Mouse (Mus musculus) cortical plate, adult 2 months (tissue): ENCODE measurements at regions not wholly inside any gene's neighbourhood (a gene's known extent, or its start where the extent isn't known, plus 50 kb on each side); places are given as distances from the start of the nearest gene placed in this dataset.

Experiments used
- H3K27ac ChIP-seq: fragments of 200-500 bp; 2 replicates; pipeline ENCODE4 v1.5.1; 2012; ENCODE audit warnings: low read length, control low read depth, inconsistent platforms; ENCODE audit not compliant: insufficient read depth
- H3K4me1 ChIP-seq: fragments of 200-500 bp; 2 replicates; pipeline ENCODE4 v1.6.1; 2011; ENCODE audit warnings: low read length; ENCODE audit not compliant: control insufficient read depth, insufficient read depth
- H3K4me3 ChIP-seq: fragments of 200-500 bp; 2 replicates; pipeline ENCODE4 v1.5.1; 2011; ENCODE audit warnings: mild to moderate bottlenecking, low read length, control low read depth; ENCODE audit not compliant: insufficient read depth
- CTCF ChIP-seq: fragments of 200-500 bp; IDR thresholded peaks from 2 replicates; pipeline ENCODE4 v1.5.1; 2011; ENCODE audit warnings: mild to moderate bottlenecking, control low read depth, low read length; ENCODE audit not compliant: insufficient read depth; ENCODE audit errors: extremely low read depth
- POLR2A ChIP-seq: fragments of 200-500 bp; IDR thresholded peaks from 2 replicates; pipeline ENCODE4 v1.6.1; 2011; ENCODE audit warnings: mild to moderate bottlenecking, low read length, control low read depth; ENCODE audit not compliant: insufficient read depth; ENCODE audit errors: extremely low read depth

DNA sequence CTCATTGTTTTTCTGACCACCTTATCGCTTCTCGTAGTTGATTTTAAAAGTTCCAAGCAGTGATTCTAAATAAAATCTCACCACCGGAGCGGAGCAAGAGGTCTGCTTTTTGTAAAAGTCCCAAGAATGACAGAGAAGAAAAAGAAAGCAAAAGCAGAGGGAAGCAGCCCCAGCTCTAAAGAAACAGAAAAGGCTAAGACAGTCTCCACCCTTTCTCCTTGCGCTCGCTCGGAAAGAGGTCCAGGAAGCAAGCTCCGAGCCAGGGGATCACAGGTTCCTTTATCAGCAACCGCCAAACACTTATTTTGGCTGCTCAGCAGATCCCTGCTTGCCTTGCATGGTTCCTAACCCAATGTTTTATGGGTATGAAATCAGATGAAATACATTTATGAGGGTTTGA, 2594.8 kb upstream of the Gm7489 start:
- no peak for TF ChIP-seq POLR2A
- TF ChIP-seq CTCF: no peak
- no peak overlapping the region for H3K27ac ChIP-seq
- no peaks in the 10 kb centered on the region for H3K4me1 ChIP-seq
- H3K4me3 ChIP-seq: no peak overlapping the region

DNA sequence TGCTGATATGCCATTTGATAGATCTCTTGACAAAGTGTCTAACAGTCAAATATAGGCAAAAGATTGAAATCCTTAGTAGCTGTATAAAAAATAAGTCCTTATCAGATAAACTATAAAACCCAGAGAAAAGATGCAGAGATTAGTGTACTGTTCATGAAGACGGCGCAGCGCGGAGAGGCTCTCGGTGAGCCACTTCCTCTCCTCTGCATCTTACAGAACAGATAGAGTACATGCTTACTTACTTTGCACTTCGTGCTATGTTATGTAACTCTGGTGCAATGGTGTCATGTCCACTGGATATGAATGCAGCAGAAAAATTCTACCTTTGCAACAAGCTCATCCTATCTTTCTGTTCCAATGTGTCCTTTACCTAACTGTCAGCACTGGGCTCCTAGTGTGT, 2593.5 kb upstream of the Gm7489 start:
- Histone ChIP-seq H3K4me1 (no peaks in the 10 kb centered on the region), H3K4me3 (no peak overlapping the region), H3K27ac (no peak overlapping the region)
- no peak for TF ChIP-seq POLR2A
- no peak for TF ChIP-seq CTCF

DNA sequence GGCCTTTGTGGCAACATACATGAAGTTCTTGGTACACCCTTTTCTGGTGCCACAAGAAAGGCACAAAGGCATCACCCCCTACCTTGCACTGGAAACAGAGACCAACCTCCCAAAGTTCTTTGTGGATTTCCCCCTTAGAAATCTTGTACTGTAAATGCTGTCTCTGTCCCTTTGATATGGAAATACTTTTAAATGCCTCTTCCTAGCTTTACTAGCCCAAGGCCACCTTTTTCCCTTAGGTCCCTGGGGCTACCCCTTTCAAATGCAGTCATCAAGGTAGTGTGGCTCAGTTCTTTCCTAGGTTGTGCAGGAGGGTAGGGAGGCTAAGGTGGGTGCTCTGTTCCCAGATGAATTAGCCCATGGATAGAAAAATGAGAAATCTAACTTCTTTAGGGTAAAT, 2587.9 kb upstream of the Gm7489 start:
- Histone ChIP-seq H3K27ac (no peak overlapping the region), H3K4me1 (no peaks in the 10 kb centered on the region), H3K4me3 (no peak overlapping the region)
- TF ChIP-seq POLR2A: no peak
- TF ChIP-seq CTCF: no peak

DNA sequence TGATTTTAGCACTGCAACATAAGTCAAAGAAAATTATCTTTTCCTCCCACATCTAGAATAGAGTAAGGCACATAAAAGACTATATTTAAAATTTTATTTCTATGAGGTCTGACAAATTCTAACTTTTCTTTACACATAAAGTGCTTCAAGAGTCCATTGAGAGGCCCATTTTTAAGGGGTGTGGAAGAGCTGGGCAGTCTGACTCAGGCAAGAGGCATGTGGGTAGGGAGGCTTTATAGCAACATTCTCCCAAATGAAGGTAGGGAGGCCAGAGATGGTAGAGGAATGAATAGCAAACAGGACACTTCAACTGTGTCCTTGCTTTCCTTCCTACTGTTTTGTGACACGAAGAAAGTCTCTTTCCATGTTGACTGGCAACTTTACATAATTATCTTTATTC, 2566.6 kb upstream of the Gm7489 start:
- no peaks in the 10 kb centered on the region for H3K4me1 ChIP-seq
- H3K27ac ChIP-seq: no peak overlapping the region
- no peak for TF ChIP-seq CTCF
- H3K4me3 ChIP-seq: no peak overlapping the region

DNA sequence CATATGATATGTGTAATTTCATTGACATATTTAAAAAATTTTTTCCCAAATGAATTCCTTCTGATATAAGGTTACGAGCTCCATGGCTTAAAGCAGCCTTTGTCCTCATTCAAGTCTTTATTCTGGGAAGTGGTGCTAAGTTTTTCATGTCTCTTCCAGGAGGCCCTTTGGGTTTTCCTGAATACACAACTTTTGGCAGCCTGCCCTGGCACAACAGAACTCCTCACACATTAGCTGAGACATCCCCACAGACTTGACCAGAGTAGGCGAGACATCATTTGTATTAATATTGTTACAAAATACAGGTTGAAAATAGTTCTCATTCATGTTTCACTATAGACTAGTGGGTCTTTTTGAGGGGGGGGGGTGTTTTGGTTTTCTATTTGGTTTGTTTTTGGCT, 2565.9 kb upstream of the Gm7489 start:
- TF ChIP-seq CTCF: no peak
- TF ChIP-seq POLR2A: no peak
- H3K4me3 ChIP-seq: no peak overlapping the region
- no peak overlapping the region for H3K27ac ChIP-seq
- no peaks in the 10 kb centered on the region for H3K4me1 ChIP-seq

DNA sequence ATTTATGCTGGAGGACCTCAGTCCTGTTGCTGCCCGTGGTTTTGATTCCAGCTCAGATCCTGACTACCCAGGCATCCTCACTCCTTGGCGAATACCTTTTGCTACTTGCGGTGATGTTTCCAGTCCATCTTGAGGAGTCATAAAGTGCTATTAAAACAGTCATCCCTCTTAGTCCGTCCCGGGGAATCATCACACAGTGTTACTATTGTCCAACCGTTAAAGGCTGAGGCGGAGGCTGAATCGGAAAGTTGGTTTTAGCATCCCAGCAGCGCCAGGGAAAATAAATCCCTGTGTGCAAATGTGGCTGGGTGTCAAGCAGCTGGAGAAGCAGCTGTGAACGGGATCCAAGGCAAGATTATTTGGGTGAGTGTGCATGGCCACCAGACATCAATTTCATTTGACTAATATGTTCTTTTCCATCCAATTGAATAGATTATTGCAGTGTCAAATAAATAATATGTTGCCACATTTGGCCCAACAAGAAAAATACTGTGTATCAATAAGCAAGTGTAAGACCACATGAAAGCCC, 2564.3 kb upstream of the Gm7489 start:
- Histone ChIP-seq H3K27ac (no peak overlapping the region), H3K4me1 (no peaks in the 10 kb centered on the region), H3K4me3 (no peak overlapping the region)
- no peak for TF ChIP-seq CTCF

DNA sequence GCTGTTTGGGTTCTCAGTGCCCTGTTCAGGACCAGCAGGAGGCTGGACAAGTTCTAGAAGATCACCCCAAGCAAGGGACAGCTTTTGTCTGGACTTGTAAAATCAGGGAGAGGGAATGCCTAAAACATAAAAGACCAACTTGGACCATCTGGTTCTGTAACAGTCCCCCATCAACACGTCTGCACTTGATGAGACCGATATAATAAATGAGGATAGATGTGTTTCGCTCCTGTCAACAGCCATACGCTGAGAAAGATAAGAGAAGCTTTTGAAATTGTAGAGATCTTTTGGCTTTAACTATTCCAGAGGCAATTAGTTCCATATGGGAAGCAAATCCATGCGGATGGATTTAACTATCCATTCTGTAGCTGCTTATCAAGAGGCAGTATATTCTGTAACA, 2561.4 kb upstream of the Gm7489 start:
- no peak overlapping the region for H3K4me3 ChIP-seq
- H3K27ac ChIP-seq: no peak overlapping the region
- TF ChIP-seq CTCF (no peak), POLR2A (no peak)
- H3K4me1 ChIP-seq: no peaks in the 10 kb centered on the region

DNA sequence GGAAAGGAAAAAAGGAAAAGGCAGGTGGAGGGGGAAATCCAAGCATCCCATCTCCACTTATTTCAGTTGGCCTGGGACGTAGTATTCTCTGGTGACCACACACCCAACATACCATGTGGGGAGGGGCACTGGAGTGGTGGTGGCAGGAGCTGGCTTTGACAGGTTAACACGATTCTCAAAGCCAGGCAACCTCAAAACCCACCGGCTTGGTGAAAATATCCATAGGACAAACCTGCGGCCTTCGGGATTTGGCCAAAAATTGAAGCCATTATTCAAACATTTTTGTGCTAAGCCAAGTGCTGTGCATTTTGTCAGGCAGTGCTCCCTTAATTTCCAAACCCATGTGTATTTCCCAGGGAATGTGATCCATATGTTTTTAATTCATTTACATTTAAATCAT, 2560.5 kb upstream of the Gm7489 start:
- H3K4me1 ChIP-seq: no peaks in the 10 kb centered on the region
- H3K27ac ChIP-seq: no peak overlapping the region
- no peak overlapping the region for H3K4me3 ChIP-seq
- no peak for TF ChIP-seq CTCF
- TF ChIP-seq POLR2A: no peak

DNA sequence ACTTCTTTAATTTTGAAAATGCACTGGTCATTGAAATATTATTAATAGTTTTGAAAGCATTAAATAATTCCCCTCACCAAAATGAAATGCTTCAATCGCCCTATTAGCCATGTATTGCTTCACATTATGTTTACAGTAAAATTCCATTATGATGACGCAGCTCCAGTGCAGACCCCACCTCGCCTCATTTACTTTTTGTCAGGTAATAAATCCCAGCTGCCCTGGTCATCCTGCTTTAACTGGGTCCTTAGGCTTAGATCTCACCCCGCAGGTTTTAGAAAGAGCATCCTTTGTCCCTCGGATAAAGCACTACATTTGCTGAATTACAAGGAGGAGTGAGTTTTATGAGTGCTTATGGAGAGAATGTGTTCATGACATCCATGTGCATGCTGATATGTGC, 2557.0 kb upstream of the Gm7489 start:
- H3K4me1 ChIP-seq: no peaks in the 10 kb centered on the region
- no peak overlapping the region for H3K4me3 ChIP-seq
- TF ChIP-seq CTCF (no peak), POLR2A (no peak)
- no peak overlapping the region for H3K27ac ChIP-seq

DNA sequence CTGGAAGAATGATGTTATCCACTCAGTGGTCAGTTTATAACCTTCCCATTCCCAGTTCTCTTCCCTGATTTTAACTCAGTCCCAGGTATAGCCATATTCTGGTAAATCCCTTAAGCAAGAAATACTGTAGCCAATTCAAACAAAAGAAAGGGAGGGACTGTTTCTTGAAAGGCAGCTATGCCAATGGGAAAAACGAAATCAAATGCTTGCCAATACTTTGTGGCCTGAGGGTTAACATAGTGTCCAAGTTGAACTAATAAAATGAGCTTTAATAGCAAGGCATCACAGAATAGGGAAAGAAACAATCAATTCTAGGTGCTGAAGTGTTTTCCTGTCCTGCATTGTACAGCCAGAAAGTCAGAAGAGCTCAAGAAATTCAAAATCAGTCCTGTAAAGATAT, 2548.3 kb upstream of the Gm7489 start:
- Histone ChIP-seq H3K27ac (no peak overlapping the region), H3K4me3 (no peak overlapping the region), H3K4me1 (no peaks in the 10 kb centered on the region)
- no peak for TF ChIP-seq POLR2A
- no peak for TF ChIP-seq CTCF

DNA sequence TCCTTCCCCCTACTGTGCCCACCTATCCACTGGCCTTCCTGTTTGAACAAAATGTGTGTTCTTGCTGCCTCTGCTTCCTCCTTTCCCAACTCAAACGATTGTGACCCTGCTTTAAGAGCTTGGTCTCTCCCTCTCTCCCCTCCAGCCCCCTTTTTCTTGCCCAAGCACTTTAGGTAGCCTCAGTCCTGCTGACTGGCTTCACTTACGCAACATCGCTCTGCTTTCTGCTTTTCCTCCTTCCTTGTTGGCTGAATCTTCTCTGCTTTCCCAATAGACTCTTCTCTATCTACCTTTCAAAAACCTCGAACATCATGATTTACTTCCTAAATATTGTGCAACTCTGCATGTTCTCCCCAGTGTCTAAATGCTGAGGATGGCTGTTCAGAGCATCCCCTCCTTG, 2538.4 kb upstream of the Gm7489 start:
- Histone ChIP-seq H3K4me3 (no peak overlapping the region), H3K27ac (no peak overlapping the region), H3K4me1 (no peaks in the 10 kb centered on the region)
- TF ChIP-seq CTCF: no peak
- TF ChIP-seq POLR2A: no peak
